Mouse (Mus musculus) spleen, postnatal 10 days (tissue): ENCODE data around the gene Nfix.
"Not testable (repeated sequence)": the region's sequence is repeated elsewhere in the genome, so short reads cannot be mapped to it uniquely, and the experiment has no call there.

Experiments
- DNase-seq, 2 experiments: peaks; one replicate each; pipeline ENCODE4 v3.0.0; 2021 to 2022; ENCODE audit warnings: low spot score in 2 of 2

The Nfix gene

GRCm38 (mm10) chr8:84700941-84701911 lies 98.9 kb downstream of the Nfix start, which contains the start of gene Lyl1:
Gene Lyl1, plus strand, starts transcription at chr8:84701457.
- DNase-seq, result peak; percentile 93 to 96

- DNase-seq, result peak in 1 of 2 experiments; percentile 44
Observed at GRCm38 (mm10) chr8:84700526-84700925, 99.6 kb downstream of the Nfix start.

- peak; percentile 74 to 81 for DNase-seq
Observed at GRCm38 (mm10) chr8:84699861-84700322, 100.3 kb downstream of the Nfix start.

GRCm38 (mm10) chr8:84698929-84699401 lies 101.2 kb downstream of the Nfix start:
- DNase-seq, result peak in 1 of 2 experiments; percentile 49

GRCm38 (mm10) chr8:84698288-84698687 lies 101.9 kb downstream of the Nfix start:
- peak in 1 of 2 experiments; percentile 18 for DNase-seq

GRCm38 (mm10) chr8:84697166-84698130 lies 102.7 kb downstream of the Nfix start:
- DNase-seq, result peak; percentile 57 to 86

GRCm38 (mm10) chr8:84695140-84695539 lies 105.0 kb downstream of the Nfix start:
- peak in 1 of 2 experiments; percentile 12 for DNase-seq

- no peak for DNase-seq
Observed at GRCm38 (mm10) chr8:84693332-84693731, 106.8 kb downstream of the Nfix start.

- DNase-seq, result peak; percentile 82 to 91
Observed at GRCm38 (mm10) chr8:84689091-84689915, 110.8 kb downstream of the Nfix start.

- peak; percentile 82 to 94 for DNase-seq
Observed at GRCm38 (mm10) chr8:84687705-84688100, 112.4 kb downstream of the Nfix start, which contains the start of gene Nacc1. Gene Nacc1, minus strand, starts transcription at chr8:84687862.

GRCm38 (mm10) chr8:84687003-84687704 lies 113.0 kb downstream of the Nfix start:
- DNase-seq, result no peak

GRCm38 (mm10) chr8:84686191-84687002 lies 113.7 kb downstream of the Nfix start, which contains the start of gene Trmt1:
Gene Trmt1, plus strand, starts transcription at chr8:84686307.
- peak; percentile 60 to 78 for DNase-seq

GRCm38 (mm10) chr8:84684537-84684936 lies 115.6 kb downstream of the Nfix start:
- no peak for DNase-seq

GRCm38 (mm10) chr8:84682257-84682656 lies 117.9 kb downstream of the Nfix start:
- no peak for DNase-seq

- no peak for DNase-seq
Observed at GRCm38 (mm10) chr8:84681476-84681875, 118.7 kb downstream of the Nfix start.

GRCm38 (mm10) chr8:84677305-84677704 lies 122.8 kb downstream of the Nfix start:
- no peak for DNase-seq

- DNase-seq, result not testable (repeated sequence)
Observed at GRCm38 (mm10) chr8:84670295-84671006, 129.7 kb downstream of the Nfix start.

GRCm38 (mm10) chr8:84668731-84669485 lies 131.2 kb downstream of the Nfix start:
- no peak for DNase-seq
